Comparison of ENCODE assay signal across 13 mouse cellular contexts in the genomic region with DNA sequence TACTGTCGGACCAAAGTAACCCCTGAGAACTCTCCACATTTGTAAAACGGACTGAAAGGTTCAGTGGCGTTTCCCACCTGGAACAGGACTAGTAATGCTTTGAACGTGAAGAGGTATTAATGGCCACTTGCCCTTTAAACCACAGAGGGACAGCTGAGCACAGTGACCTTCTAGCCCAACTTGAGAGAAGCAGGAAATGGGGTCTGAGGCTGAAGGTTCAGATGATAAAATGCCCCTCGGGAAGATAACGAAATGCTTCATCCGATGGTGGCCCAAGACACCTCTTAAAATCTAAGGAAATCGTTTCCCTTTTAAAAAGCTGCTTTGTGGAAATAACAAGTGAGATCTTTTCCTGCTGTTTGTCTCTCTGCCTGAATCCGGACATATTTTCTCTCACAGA.
A peak's percentile ranks its signal among the peaks of the same experiment; 100 is the strongest.
DNase-seq lines count a peak whose midpoint lies in the region; ATAC-seq and TF ChIP-seq lines count a peak whose summit lies in the region.
"Had no signal": no experiment of that assay in that cellular context is flagged by ENCODE, and none has a peak within 500 bp of the region (broad histone marks: within the 10 kb centered on the region; RNA-seq: fewer than 3 reads in every experiment).

No protein-coding gene starts in this region.

- no peaks in the 10 kb centered on the region for H3K9me3 ChIP-seq in heart, embryonic 15.5 days (replicated peaks)
- H3K9me3 ChIP-seq: forebrain, embryonic 13.5 days; hindbrain, embryonic 15.5 days; liver, embryonic 12.5 days had no signal

- DNase-seq in adrenal gland, adult 2 months, result peak; percentile 24
- no peak for DNase-seq in adrenal gland, postnatal 4 days (ENCODE audit: low spot score in 2 of 2)
- DNase-seq in heart, adult 8-10 months (ENCODE audit: low spot score), result no peak
- DNase-seq in left cerebral cortex, adult 2 months (ENCODE audit: extremely low spot score in 1 of 2, low spot score in 2 of 2), result no peak
- DNase-seq in left cerebral cortex, postnatal 14 days (ENCODE audit: low spot score in 2 of 2), result no peak
- peak; percentile 3 to 11 for DNase-seq in kidney, postnatal 36 days

- intact Hi-C loops in left cerebral cortex, adult 2 months (cut with DNase I), result no loop called here
- intact Hi-C loops in left cerebral cortex, postnatal 14 days (cut with DNase I), result no loop called here

- ATAC-seq in heart, embryonic 15.5 days (replicated peaks; ENCODE audit: insufficient number of reproducible peaks, insufficient read depth, low FRiP score, low read depth), result no peak
- no peak for ATAC-seq in megakaryocyte-erythroid progenitor cell, adult 5-6 weeks (replicated peaks; ENCODE audit: low FRiP score, low TSS enrichment, poor library complexity, severe bottlenecking)
- ATAC-seq: activated CD4-positive, CD25-positive, alpha-beta regulatory T cell, adult 4 months had no signal

- WGBS in heart, embryonic 15.5 days, result 57% methylated on average over 9 of the region's 9 CpGs

- no peak overlapping the region for H3K4me3 ChIP-seq in heart, embryonic 15.5 days
- no peak overlapping the region for H3K4me3 ChIP-seq in left cerebral cortex, adult 2 months
- H3K4me3 ChIP-seq: forebrain, embryonic 13.5 days; hindbrain, embryonic 15.5 days; liver, embryonic 12.5 days had no signal

- 0 out of 2 replicates have a peak overlapping the region, but pooled peaks have one; percentile 9 for H3K27ac ChIP-seq in heart, embryonic 15.5 days
- peak overlapping the region; percentile 75 for H3K27ac ChIP-seq in left cerebral cortex, adult 2 months
- H3K27ac ChIP-seq: forebrain, embryonic 13.5 days; hindbrain, embryonic 15.5 days; liver, embryonic 12.5 days had no signal

- TF ChIP-seq CTCF in left cerebral cortex, adult 2 months (IDR thresholded peaks at IDR 0.05), result no peak

- no peak overlapping the region for H3K9ac ChIP-seq in heart, embryonic 15.5 days
- H3K9ac ChIP-seq: forebrain, embryonic 13.5 days; hindbrain, embryonic 15.5 days; liver, embryonic 12.5 days had no signal

- H3K27me3 ChIP-seq in heart, embryonic 15.5 days, result no peaks in the 10 kb centered on the region
- H3K27me3 ChIP-seq: CH12.LX; forebrain, embryonic 13.5 days; hindbrain, embryonic 15.5 days; liver, embryonic 12.5 days had no signal

- H3K4me1 ChIP-seq in heart, embryonic 15.5 days (replicated peaks), result no peaks in the 10 kb centered on the region
- H3K4me1 ChIP-seq: liver, embryonic 12.5 days had no signal

- no peaks in the 10 kb centered on the region for H3K36me3 ChIP-seq in heart, embryonic 15.5 days
- H3K36me3 ChIP-seq: hindbrain, embryonic 15.5 days; liver, embryonic 12.5 days had no signal

- no peak overlapping the region for H3K4me2 ChIP-seq in heart, embryonic 15.5 days
- H3K4me2 ChIP-seq: forebrain, embryonic 13.5 days; hindbrain, embryonic 15.5 days; liver, embryonic 12.5 days had no signal

Comparison
In these comparisons a context has a peak if more than half of its experiments do, and no peak if none do; other contexts are left out.
1. DNase-seq: peak in adrenal gland, adult 2 months (single experiment) and kidney, postnatal 36 days (2 of 2); none in adrenal gland, postnatal 4 days (0 of 2), heart, adult 8-10 months (single experiment), left cerebral cortex, adult 2 months (0 of 2) and left cerebral cortex, postnatal 14 days (0 of 2).